21 mouse cellular contexts compared by ENCODE assay signal in genomic region chr1:37329132-37329531, GRCm38 (mm10). TPM values are rescaled to one million over a fixed set of nuclear protein-coding genes. Genes with fewer than 3 reads are reported as not detected.
A peak's percentile ranks its signal among the peaks of the same experiment; 100 is the strongest.
DNase-seq lines count a peak whose midpoint lies in the region; ATAC-seq and TF ChIP-seq lines count a peak whose summit lies in the region.
"Had no signal": no experiment of that assay in that cellular context is flagged by ENCODE, and none has a peak within 500 bp of the region (broad histone marks: within the 10 kb centered on the region; RNA-seq: fewer than 3 reads in every experiment).

No protein-coding gene starts in this region.

- TF ChIP-seq EP300 in liver, postnatal 0 days (IDR thresholded peaks at IDR 0.05; ENCODE audit: low read depth), result no peak

- WGBS in intestine, postnatal 0 days, result over 99% methylated on average over 3 of the region's 3 CpGs
- 75% methylated on average over 3 of the region's 3 CpGs for WGBS in intestine, embryonic 15.5 days
- WGBS in liver, postnatal 0 days (ENCODE audit: insufficient replicate concordance), result 83% methylated on average over 3 of the region's 3 CpGs
- WGBS in liver, embryonic 11.5 days, result 83% methylated on average over 3 of the region's 3 CpGs
- whole genome bisulfite sequencing in small intestine, adult 2 months, result 94% methylated on average over 3 of the region's 3 CpGs

- peak; percentile 37 for TF ChIP-seq CTCF in intestine, postnatal 0 days (IDR thresholded peaks at IDR 0.05; ENCODE audit: low read depth)
- 0 out of 2 replicates have a peak, but pooled peaks have one; percentile 27 for TF ChIP-seq CTCF in liver, postnatal 0 days (IDR thresholded peaks at IDR 0.05; ENCODE audit: low read depth)
- peak; percentile 27; the same call in 1 of the 2 replicates for TF ChIP-seq CTCF in G1E (IDR thresholded peaks at IDR 0.05; ENCODE audit: low read depth, low read length)
- TF ChIP-seq CTCF in small intestine, adult 2 months (IDR thresholded peaks at IDR 0.05; ENCODE audit: extremely low read depth, insufficient read length, insufficient replicate concordance, low read depth, low read length), result peak; percentile 14; the same call in 1 of the 2 replicates

- no peak overlapping the region for H3K27ac ChIP-seq in intestine, postnatal 0 days (ENCODE audit: low read depth, low read length)
- no peak overlapping the region for H3K27ac ChIP-seq in intestine, embryonic 15.5 days
- H3K27ac ChIP-seq in liver, postnatal 0 days (ENCODE audit: low read depth), result no peak overlapping the region
- no peak overlapping the region for H3K27ac ChIP-seq in liver, embryonic 11.5 days (ENCODE audit: low read depth, low read length)
- H3K27ac ChIP-seq in small intestine, adult 2 months (ENCODE audit: insufficient read depth, low read depth, low read length), result no peak overlapping the region
- H3K27ac ChIP-seq: embryonic facial prominence, embryonic 10.5 days; limb, embryonic 13.5 days had no signal

- H3K27me3 ChIP-seq in intestine, postnatal 0 days (replicated peaks; ENCODE audit: control insufficient read depth, insufficient read depth, low read length), result no peaks in the 10 kb centered on the region
- H3K27me3 ChIP-seq in intestine, embryonic 15.5 days (replicated peaks), result no peaks in the 10 kb centered on the region
- H3K27me3 ChIP-seq in liver, postnatal 0 days (ENCODE audit: insufficient read depth, low read length), result no peaks in the 10 kb centered on the region
- no peaks in the 10 kb centered on the region for H3K27me3 ChIP-seq in liver, embryonic 11.5 days (replicated peaks; ENCODE audit: control insufficient read depth, insufficient read depth, low read length)
- peaks cover 15% of the 10 kb centered on the region for H3K27me3 ChIP-seq in G1E (ENCODE audit: insufficient read depth, low read length)
- H3K27me3 ChIP-seq in small intestine, adult 2 months (ENCODE audit: control insufficient read depth, insufficient read depth, low read length), result no peaks in the 10 kb centered on the region
- H3K27me3 ChIP-seq: limb, embryonic 13.5 days had no signal

- no peaks in the 10 kb centered on the region; the same call in 1 of the 2 replicates for H3K4me1 ChIP-seq in intestine, postnatal 0 days (replicated peaks; ENCODE audit: control insufficient read depth, insufficient read depth, low read length)
- 0 out of 2 replicates have a peak, but pooled peaks cover 4% of the 10 kb centered on the region for H3K4me1 ChIP-seq in intestine, embryonic 15.5 days (replicated peaks)
- H3K4me1 ChIP-seq in liver, postnatal 0 days (ENCODE audit: insufficient read depth), result peaks cover 11% of the 10 kb centered on the region; the same call in 1 of the 2 replicates
- H3K4me1 ChIP-seq in liver, embryonic 11.5 days (replicated peaks; ENCODE audit: control insufficient read depth, insufficient read depth, low read length), result 0 out of 2 replicates have a peak, but pooled peaks cover 4% of the 10 kb centered on the region
- no peaks in the 10 kb centered on the region for H3K4me1 ChIP-seq in G1E (ENCODE audit: insufficient read depth, low read depth, low read length)
- peaks cover 11% of the 10 kb centered on the region; the same call in 1 of the 2 replicates for H3K4me1 ChIP-seq in small intestine, adult 2 months (ENCODE audit: control insufficient read depth, insufficient read depth, insufficient read length, low read length)

- DNase-seq in liver, postnatal 0 days, result no peak
- no peak for DNase-seq in liver, embryonic 11.5 days (ENCODE audit: low spot score)
- no peak for DNase-seq in G1E (ENCODE audit: low spot score)
- no peak for DNase-seq in cerebellum, postnatal 4 days (ENCODE audit: low spot score in 2 of 2)
- DNase-seq: adrenal gland, postnatal 25 days; cerebellum, adult 11-12 months; gastrocnemius, postnatal 14 days; heart, adult 18-20 months; heart, postnatal 4 days; kidney, adult 9 months; kidney, postnatal 4 days; midbrain, embryonic 14.5 days; right cerebral cortex, postnatal 14 days; thymus, adult 18-20 months; thymus, postnatal 4 days had no signal

- no peak for TF ChIP-seq POLR2A in small intestine, adult 2 months (IDR thresholded peaks at IDR 0.05; ENCODE audit: low read depth, low read length)

- H3K4me2 ChIP-seq in intestine, postnatal 0 days (replicated peaks; ENCODE audit: low read depth), result no peak overlapping the region
- no peak overlapping the region for H3K4me2 ChIP-seq in intestine, embryonic 15.5 days (replicated peaks)
- no peak overlapping the region for H3K4me2 ChIP-seq in liver, postnatal 0 days (ENCODE audit: low read depth, low read length)
- H3K4me2 ChIP-seq in liver, embryonic 11.5 days, result no peak overlapping the region
- H3K4me2 ChIP-seq: limb, embryonic 13.5 days had no signal

- H3K9me3 ChIP-seq in intestine, postnatal 0 days (ENCODE audit: control insufficient read depth), result no peaks in the 10 kb centered on the region
- no peaks in the 10 kb centered on the region for H3K9me3 ChIP-seq in intestine, embryonic 15.5 days
- H3K9me3 ChIP-seq in liver, postnatal 0 days (ENCODE audit: low read length), result no peaks in the 10 kb centered on the region
- peaks cover 5% of the 10 kb centered on the region for H3K9me3 ChIP-seq in liver, embryonic 11.5 days (ENCODE audit: control insufficient read depth, low read length)
- H3K9me3 ChIP-seq in G1E (replicated peaks), result peaks cover 7% of the 10 kb centered on the region

- no peaks in the 10 kb centered on the region for H3K36me3 ChIP-seq in intestine, postnatal 0 days (ENCODE audit: control insufficient read depth, insufficient read depth)
- no peaks in the 10 kb centered on the region for H3K36me3 ChIP-seq in intestine, embryonic 15.5 days
- 0 out of 2 replicates have a peak, but pooled peaks cover 4% of the 10 kb centered on the region for H3K36me3 ChIP-seq in liver, postnatal 0 days (replicated peaks; ENCODE audit: insufficient read depth, low read length)
- no peaks in the 10 kb centered on the region for H3K36me3 ChIP-seq in liver, embryonic 11.5 days (ENCODE audit: control insufficient read depth, insufficient read depth, low read length)
- H3K36me3 ChIP-seq in G1E (replicated peaks), result no peaks in the 10 kb centered on the region
- no peaks in the 10 kb centered on the region for H3K36me3 ChIP-seq in small intestine, adult 2 months (ENCODE audit: control insufficient read depth, insufficient read depth, low read length)
- H3K36me3 ChIP-seq: embryonic facial prominence, embryonic 10.5 days had no signal

- H3K9ac ChIP-seq in intestine, postnatal 0 days (ENCODE audit: low read depth, low read length), result no peak overlapping the region
- H3K9ac ChIP-seq in intestine, embryonic 15.5 days, result no peak overlapping the region
- H3K9ac ChIP-seq in liver, postnatal 0 days (replicated peaks), result no peak overlapping the region
- H3K9ac ChIP-seq in liver, embryonic 11.5 days (ENCODE audit: low read depth, low read length), result no peak overlapping the region
- H3K9ac ChIP-seq: limb, embryonic 13.5 days had no signal

- no peak overlapping the region for H3K4me3 ChIP-seq in intestine, postnatal 0 days (ENCODE audit: low read depth, low read length)
- H3K4me3 ChIP-seq in intestine, embryonic 15.5 days (replicated peaks), result no peak overlapping the region
- no peak overlapping the region for H3K4me3 ChIP-seq in liver, postnatal 0 days (ENCODE audit: low read depth, low read length)
- no peak overlapping the region for H3K4me3 ChIP-seq in liver, embryonic 11.5 days (ENCODE audit: low read depth, low read length)
- no peak overlapping the region for H3K4me3 ChIP-seq in G1E (ENCODE audit: low read depth, low read length)
- H3K4me3 ChIP-seq in small intestine, adult 2 months (ENCODE audit: low read depth, low read length), result no peak overlapping the region
- H3K4me3 ChIP-seq: embryonic facial prominence, embryonic 10.5 days; limb, embryonic 13.5 days; myocyte had no signal

- ATAC-seq in intestine, postnatal 0 days, result no peak
- ATAC-seq in intestine, embryonic 15.5 days, result no peak
- no peak for ATAC-seq in liver, postnatal 0 days
- no peak for ATAC-seq in liver, embryonic 11.5 days (replicated peaks; ENCODE audit: low FRiP score)
- no peak for ATAC-seq in G1E (ENCODE audit: extremely low read depth, insufficient number of reproducible peaks, low FRiP score, poor library complexity, severe bottlenecking)

RNA-seq across cellular contexts. Expression of gene Inpp4a, which starts 29.5 kb away (rescaled TPM):
- 7.8 and 9.5 TPM in 2 replicates for polyA plus RNA-seq in intestine, postnatal 0 days (2015; fragmentation: Nextera tagmentation; extraction: Ambion mirVana)
- polyA plus RNA-seq in intestine, embryonic 15.5 days (2015; fragmentation: Nextera tagmentation; extraction: Ambion mirVana), result 12.8 and 13.3 TPM in 2 replicates
- polyA plus RNA-seq in liver, postnatal 0 days (2015; fragmentation: Nextera tagmentation; extraction: Ambion mirVana), result 5.0 and 6.7 TPM in 2 replicates
- polyA plus RNA-seq in liver, embryonic 11.5 days (2014; fragmentation: Nextera tagmentation; extraction: Ambion mirVana), result 6.0 and 6.8 TPM in 2 replicates
- total RNA-seq in G1E (2014; fragmentation: Nextera tagmentation), result 4.2 and 6.2 TPM in 2 replicates
- 5.4 and 6.1 TPM in 2 replicates for total RNA-seq in G1E (2017)
- 2.9 and 4.5 TPM in 2 replicates for polyA plus RNA-seq in G1E (2012)
- polyA plus RNA-seq in small intestine, adult 2 months (2012; rRNA removed), result 11.3 and 28.6 TPM in 2 replicates
